In genomic region chr6:65510051-65510669, GRCm38 (mm10) we compare ENCODE assay signal across 8 mouse cellular contexts. TPM values are rescaled to one million over a fixed set of nuclear protein-coding genes. Genes with fewer than 3 reads are reported as not detected.
DNase-seq lines count a peak whose midpoint lies in the region; ATAC-seq lines count a peak whose summit lies in the region.

No protein-coding gene starts in this region.

- no peaks in the 10 kb centered on the region for H3K27me3 ChIP-seq in forebrain, embryonic 14.5 days (replicated peaks; ENCODE audit: control insufficient read depth, insufficient read depth, low read length)
- no peaks in the 10 kb centered on the region for H3K27me3 ChIP-seq in hindbrain, embryonic 16.5 days (replicated peaks; ENCODE audit: control insufficient read depth, insufficient read depth, low read length)

- peak; percentile 92 for ATAC-seq in forebrain, embryonic 14.5 days
- ATAC-seq in hindbrain, embryonic 16.5 days: peak; percentile 89
- ATAC-seq in megakaryocyte, adult 5-6 weeks (ENCODE audit: poor library complexity, severe bottlenecking): peak; percentile 98
- ATAC-seq in erythroid progenitor cell, adult 5-6 weeks (replicated peaks; ENCODE audit: low FRiP score, poor library complexity, severe bottlenecking): no peak; the same call in 1 of the 2 replicates

- H3K4me1 ChIP-seq in forebrain, embryonic 14.5 days (ENCODE audit: control insufficient read depth, insufficient read depth, low read length): no peaks in the 10 kb centered on the region
- no peaks in the 10 kb centered on the region for H3K4me1 ChIP-seq in hindbrain, embryonic 16.5 days (ENCODE audit: control insufficient read depth, insufficient read depth, low read depth, low read length)

- 37% methylated on average over 4 of the region's 4 CpGs for WGBS in forebrain, embryonic 14.5 days
- 39% methylated on average over 4 of the region's 4 CpGs for WGBS in hindbrain, embryonic 16.5 days

- no peaks in the 10 kb centered on the region for H3K36me3 ChIP-seq in forebrain, embryonic 14.5 days (ENCODE audit: control insufficient read depth, insufficient read depth, low read length)
- H3K36me3 ChIP-seq in hindbrain, embryonic 16.5 days (ENCODE audit: control insufficient read depth, insufficient read depth, low read length): no peaks in the 10 kb centered on the region

- DNase-seq in MEL-GATA-1-ER (ENCODE audit: extremely low read depth, low read depth): peak; percentile 48
- peak; percentile 64 for DNase-seq in c-Kit-positive CD71-negative TER-119-negative erythroid progenitor cells, embryonic 14.5 days (ENCODE audit: low read depth)
- DNase-seq in forebrain, embryonic 14.5 days (ENCODE audit: low spot score): peak; percentile 84
- DNase-seq in layer of hippocampus, postnatal 36 days: peak; percentile 35 to 57
- DNase-seq in right cerebral cortex, postnatal 10 days (ENCODE audit: low spot score in 2 of 2): peak; percentile 66 to 80

- no peak overlapping the region for H3K9ac ChIP-seq in forebrain, embryonic 14.5 days (ENCODE audit: low read length)
- H3K9ac ChIP-seq in hindbrain, embryonic 16.5 days (ENCODE audit: low read depth, low read length): no peak overlapping the region

- H3K4me2 ChIP-seq in forebrain, embryonic 14.5 days (ENCODE audit: low read length): no peak overlapping the region
- H3K4me2 ChIP-seq in hindbrain, embryonic 16.5 days (ENCODE audit: low read length): no peak overlapping the region

- H3K4me3 ChIP-seq in forebrain, embryonic 14.5 days (ENCODE audit: low read depth, low read length): no peak overlapping the region
- H3K4me3 ChIP-seq in hindbrain, embryonic 16.5 days (ENCODE audit: low read length): no peak overlapping the region

- H3K27ac ChIP-seq in forebrain, embryonic 14.5 days (ENCODE audit: low read depth, low read length): no peak overlapping the region
- no peak overlapping the region for H3K27ac ChIP-seq in hindbrain, embryonic 16.5 days (ENCODE audit: low read depth, low read length)

- H3K9me3 ChIP-seq in forebrain, embryonic 14.5 days (replicated peaks; ENCODE audit: control insufficient read depth, low read length): no peaks in the 10 kb centered on the region
- H3K9me3 ChIP-seq in hindbrain, embryonic 16.5 days (ENCODE audit: control insufficient read depth, low read length): no peaks in the 10 kb centered on the region

RNA-seq across cellular contexts. Expression of gene Tnip3, which starts 15.0 kb away (rescaled TPM):
- not detected in 2 replicates for polyA plus RNA-seq in forebrain, embryonic 14.5 days (2014; fragmentation: Nextera tagmentation; extraction: Ambion mirVana)
- not detected in 2 replicates for polyA plus RNA-seq in hindbrain, embryonic 16.5 days (2015; fragmentation: Nextera tagmentation; extraction: Ambion mirVana)
- total RNA-seq in layer of hippocampus, postnatal 36 days (2021): not detected
- 1.3 and 2.6 TPM in 2 replicates for total RNA-seq in megakaryocyte, adult 5-6 weeks (2015)
- total RNA-seq in megakaryocyte, adult 5-6 weeks (2017): 3.9 and 7.8 TPM in 2 replicates
- total RNA-seq in erythroid progenitor cell, adult 5-6 weeks (2015; ENCODE audit: low replicate concordance): not detected in 2 replicates
- 0.30 TPM in 1 of 2 replicates, not detected in the other for total RNA-seq in erythroid progenitor cell, adult 5-6 weeks (2017; ENCODE audit: low replicate concordance)
